In genomic region chr11:98854116-98854515, GRCm38 (mm10) we compare ENCODE assay signal across 26 mouse cellular contexts. TPM values are rescaled to one million over a fixed set of nuclear protein-coding genes. Genes with fewer than 3 reads are reported as not detected.
DNase-seq lines count a peak whose midpoint lies in the region; ATAC-seq and TF ChIP-seq lines count a peak whose summit lies in the region.
"Had no signal": no experiment of that assay in that cellular context is flagged by ENCODE, and none has a peak within 500 bp of the region (broad histone marks: within the 10 kb centered on the region; RNA-seq: fewer than 3 reads in every experiment).

No protein-coding gene starts in this region.

- 95% methylated on average over 8 of the region's 8 CpGs for WGBS in kidney, embryonic 14.5 days
- 90% methylated on average over 8 of the region's 8 CpGs for WGBS in forebrain, embryonic 11.5 days

- H3K27ac ChIP-seq in gastrocnemius, adult 2 months, result no peak overlapping the region
- H3K27ac ChIP-seq in kidney, embryonic 14.5 days (ENCODE audit: low read depth, low read length), result no peak overlapping the region
- H3K27ac ChIP-seq in forebrain, embryonic 11.5 days (ENCODE audit: low read depth, low read length), result no peak overlapping the region
- H3K27ac ChIP-seq: heart, embryonic 13.5 days; hindbrain, embryonic 14.5 days; liver, embryonic 12.5 days; midbrain, embryonic 13.5 days had no signal

- no peak for ATAC-seq in kidney, embryonic 14.5 days (ENCODE audit: low FRiP score, low TSS enrichment)
- ATAC-seq in forebrain, embryonic 11.5 days (replicated peaks; ENCODE audit: low FRiP score), result no peak
- ATAC-seq: forebrain, embryonic 14.5 days; liver, embryonic 12.5 days; liver, postnatal 0 days; midbrain, embryonic 13.5 days; Patski had no signal

- TF ChIP-seq CTCF in gastrocnemius, adult 2 months (IDR thresholded peaks at IDR 0.05), result peak; percentile 3; the same call in 1 of the 2 replicates

- H3K9me3 ChIP-seq in kidney, embryonic 14.5 days (ENCODE audit: control insufficient read depth, low read length), result no peaks in the 10 kb centered on the region
- H3K9me3 ChIP-seq in forebrain, embryonic 11.5 days (ENCODE audit: control insufficient read depth, low read length), result no peaks in the 10 kb centered on the region
- H3K9me3 ChIP-seq: heart, embryonic 13.5 days; liver, embryonic 12.5 days; megakaryocyte, embryonic 14.5 days; midbrain, embryonic 13.5 days had no signal

- no peaks in the 10 kb centered on the region for H3K36me3 ChIP-seq in kidney, embryonic 14.5 days (ENCODE audit: control insufficient read depth, insufficient read depth, low read length)
- H3K36me3 ChIP-seq in forebrain, embryonic 11.5 days (ENCODE audit: control insufficient read depth, insufficient read depth, low read length), result no peaks in the 10 kb centered on the region
- H3K36me3 ChIP-seq: heart, embryonic 13.5 days; liver, embryonic 12.5 days had no signal

- no peak overlapping the region for H3K4me3 ChIP-seq in gastrocnemius, adult 2 months
- no peak overlapping the region for H3K4me3 ChIP-seq in kidney, embryonic 14.5 days (ENCODE audit: low read length)
- no peak overlapping the region for H3K4me3 ChIP-seq in forebrain, embryonic 11.5 days (ENCODE audit: low read depth, low read length)
- H3K4me3 ChIP-seq: heart, embryonic 13.5 days; liver, embryonic 12.5 days; midbrain, embryonic 13.5 days had no signal

- H3K27me3 ChIP-seq in kidney, embryonic 14.5 days (ENCODE audit: control insufficient read depth, insufficient read depth, low read length), result no peaks in the 10 kb centered on the region
- no peaks in the 10 kb centered on the region; the same call in 1 of the 2 replicates for H3K27me3 ChIP-seq in forebrain, embryonic 11.5 days (ENCODE audit: control insufficient read depth, insufficient read depth, low read length)
- H3K27me3 ChIP-seq: Patski had no signal

- H3K9ac ChIP-seq in kidney, embryonic 14.5 days (ENCODE audit: low read depth, low read length), result no peak overlapping the region
- H3K9ac ChIP-seq in forebrain, embryonic 11.5 days (ENCODE audit: low read length), result no peak overlapping the region
- H3K9ac ChIP-seq: heart, embryonic 13.5 days; hindbrain, embryonic 14.5 days; liver, embryonic 12.5 days; liver, postnatal 0 days; midbrain, embryonic 13.5 days had no signal

- DNase-seq in gastrocnemius, adult 2 months, result no peak
- no peak for DNase-seq in gastrocnemius, postnatal 10 days
- DNase-seq in kidney, postnatal 14 days, result peak; percentile 36
- DNase-seq in thymus, postnatal 14 days, result peak; percentile 32
- DNase-seq in thymus, postnatal 10 days (ENCODE audit: low spot score in 2 of 2), result no peak
- DNase-seq in forebrain, embryonic 11.5 days (ENCODE audit: low spot score), result no peak
- DNase-seq: cerebellum, adult 18-20 months; cerebellum, postnatal 10 days; gastrocnemius, postnatal 36 days; heart, adult 18-20 months; heart, postnatal 10 days; layer of hippocampus, postnatal 36 days; left cerebral cortex, postnatal 4 days; liver, postnatal 0 days; lung, postnatal 4 days; right cerebral cortex, adult 18-20 months; spleen, adult 18-20 months had no signal

- intact Hi-C loops in gastrocnemius, adult 2 months (cut with DNase I), result no loop called here

- H3K4me1 ChIP-seq in kidney, embryonic 14.5 days (ENCODE audit: control insufficient read depth, insufficient read depth, low read length), result peaks cover 3% of the 10 kb centered on the region; the same call in 1 of the 2 replicates
- H3K4me1 ChIP-seq in forebrain, embryonic 11.5 days (replicated peaks; ENCODE audit: control insufficient read depth, insufficient read depth, low read length), result peaks cover 9% of the 10 kb centered on the region; the same call in 1 of the 2 replicates

- no peak overlapping the region for H3K4me2 ChIP-seq in kidney, embryonic 14.5 days (replicated peaks; ENCODE audit: low read depth, low read length)
- H3K4me2 ChIP-seq in forebrain, embryonic 11.5 days (ENCODE audit: low read depth, low read length, severe bottlenecking), result no peak overlapping the region
- H3K4me2 ChIP-seq: heart, embryonic 13.5 days; hindbrain, embryonic 14.5 days; liver, embryonic 12.5 days; midbrain, embryonic 13.5 days had no signal

RNA-seq across cellular contexts. Expression of gene Wipf2, which starts 9.3 kb away (rescaled TPM):
- 1 to 10 TPM; 6.1 to 6.6 TPM for total RNA-seq in gastrocnemius, adult 2 months (2021)
- 1 to 10 TPM; 6.3 to 9.0 TPM for total RNA-seq in gastrocnemius, postnatal 10 days (2021)
- 6.5 and 6.7 TPM in 2 replicates for polyA plus RNA-seq in kidney, embryonic 14.5 days (2014; fragmentation: Nextera tagmentation; extraction: Ambion mirVana)
- 5.5 and 6.3 TPM in 2 replicates for polyA plus RNA-seq in forebrain, embryonic 11.5 days (2014; fragmentation: Nextera tagmentation; extraction: Ambion mirVana)

RNA-seq across cellular contexts. Expression of gene Rapgefl1, which starts 17.5 kb away (rescaled TPM):
- total RNA-seq in gastrocnemius, adult 2 months (2021), result under 1 TPM; 0.22 to 0.26 TPM
- 1 to 10 TPM; 1.9 to 2.6 TPM for total RNA-seq in gastrocnemius, postnatal 10 days (2021)
- 1.6 and 2.4 TPM in 2 replicates for polyA plus RNA-seq in kidney, embryonic 14.5 days (2014; fragmentation: Nextera tagmentation; extraction: Ambion mirVana)
- polyA plus RNA-seq in forebrain, embryonic 11.5 days (2014; fragmentation: Nextera tagmentation; extraction: Ambion mirVana), result 2.0 and 2.5 TPM in 2 replicates
- total RNA-seq: monocyte, adult 5-6 weeks had no signal

RNA-seq across cellular contexts. Expression of gene Casc3, which starts 49.4 kb away (rescaled TPM):
- 10 to 100 TPM; 17.4 to 21.9 TPM for total RNA-seq in gastrocnemius, adult 2 months (2021)
- 10 to 100 TPM; 19.1 to 26.2 TPM for total RNA-seq in gastrocnemius, postnatal 10 days (2021)
- polyA plus RNA-seq in kidney, embryonic 14.5 days (2014; fragmentation: Nextera tagmentation; extraction: Ambion mirVana), result 28.1 and 43.1 TPM in 2 replicates
- polyA plus RNA-seq in forebrain, embryonic 11.5 days (2014; fragmentation: Nextera tagmentation; extraction: Ambion mirVana), result 59.9 and 63.2 TPM in 2 replicates

RNA-seq across cellular contexts. Expression of gene Cdc6, which starts 53.5 kb away (rescaled TPM):
- under 1 TPM in 1 of 2 experiments, not detected in 1; 0.11 TPM for total RNA-seq in gastrocnemius, adult 2 months (2021)
- 1 to 10 TPM; 2.3 to 3.5 TPM for total RNA-seq in gastrocnemius, postnatal 10 days (2021)
- polyA plus RNA-seq in kidney, embryonic 14.5 days (2014; fragmentation: Nextera tagmentation; extraction: Ambion mirVana), result 32.5 and 44.1 TPM in 2 replicates
- 52.8 and 54.7 TPM in 2 replicates for polyA plus RNA-seq in forebrain, embryonic 11.5 days (2014; fragmentation: Nextera tagmentation; extraction: Ambion mirVana)

RNA-seq across cellular contexts. Expression of gene Msl1, which starts 58.8 kb away (rescaled TPM):
- 10 to 100 TPM; 51.8 to 69.4 TPM for total RNA-seq in gastrocnemius, adult 2 months (2021)
- 10 to 100 TPM; 62.6 to 74.1 TPM for total RNA-seq in gastrocnemius, postnatal 10 days (2021)
- polyA plus RNA-seq in kidney, embryonic 14.5 days (2014; fragmentation: Nextera tagmentation; extraction: Ambion mirVana), result 21.6 and 33.7 TPM in 2 replicates
- 24.0 and 28.4 TPM in 2 replicates for polyA plus RNA-seq in forebrain, embryonic 11.5 days (2014; fragmentation: Nextera tagmentation; extraction: Ambion mirVana)

Comparison
In these comparisons a context has a peak if more than half of its experiments do, and no peak if none do; other contexts are left out.
1. DNase-seq: peak in kidney, postnatal 14 days (single experiment) and thymus, postnatal 14 days (single experiment); none in gastrocnemius, adult 2 months (single experiment), gastrocnemius, postnatal 10 days (single experiment), thymus, postnatal 10 days (0 of 2) and forebrain, embryonic 11.5 days (single experiment).